Mouse (Mus musculus) T-cell, adult 2 months (primary cell): ENCODE results near the gene Dnajb7.

Source experiments
- DNase-seq: peaks from one replicate; pipeline ENCODE4 v3.0.0; 2022; ENCODE audit warnings: low spot score

Gene Dnajb7

DNA sequence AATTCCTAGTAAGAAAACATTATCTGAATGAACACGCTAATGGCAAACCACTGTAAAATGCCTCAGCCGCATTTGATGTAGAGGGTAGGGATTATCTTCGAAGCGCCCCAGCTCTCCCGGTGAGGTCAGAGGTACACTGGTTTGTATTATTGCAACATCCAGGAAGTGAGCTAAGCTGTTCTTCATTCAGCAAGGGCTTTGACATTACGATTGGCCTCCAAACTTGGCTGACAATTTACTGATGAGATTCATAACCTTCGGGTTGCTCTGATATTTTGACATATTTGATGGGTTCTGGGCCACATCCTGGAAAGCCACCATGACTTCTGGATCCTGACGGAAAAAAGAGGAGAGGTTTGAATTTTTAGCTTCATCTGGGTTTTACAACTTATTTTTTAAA is 42.9 kb downstream of the Dnajb7 start:
- DNase-seq, result no peak

DNA sequence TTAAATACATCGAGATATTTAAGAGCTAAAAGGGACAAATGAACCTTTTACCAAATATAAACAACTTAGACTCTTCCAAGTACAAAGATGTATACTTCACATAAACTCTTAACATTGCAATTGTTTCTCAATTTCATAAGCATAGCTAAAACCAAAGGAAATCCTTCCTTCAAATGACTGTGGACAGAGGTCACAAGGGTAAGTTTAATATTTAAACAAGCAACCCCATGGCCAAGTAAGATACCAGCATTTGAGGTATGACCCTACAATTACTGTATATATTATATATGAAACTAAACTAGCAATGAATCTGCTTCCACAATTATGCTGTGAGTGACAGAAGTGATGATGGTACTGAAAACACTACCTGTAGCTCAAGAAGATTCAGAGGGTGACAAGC is 43.8 kb downstream of the Dnajb7 start:
- no peak for DNase-seq

DNA sequence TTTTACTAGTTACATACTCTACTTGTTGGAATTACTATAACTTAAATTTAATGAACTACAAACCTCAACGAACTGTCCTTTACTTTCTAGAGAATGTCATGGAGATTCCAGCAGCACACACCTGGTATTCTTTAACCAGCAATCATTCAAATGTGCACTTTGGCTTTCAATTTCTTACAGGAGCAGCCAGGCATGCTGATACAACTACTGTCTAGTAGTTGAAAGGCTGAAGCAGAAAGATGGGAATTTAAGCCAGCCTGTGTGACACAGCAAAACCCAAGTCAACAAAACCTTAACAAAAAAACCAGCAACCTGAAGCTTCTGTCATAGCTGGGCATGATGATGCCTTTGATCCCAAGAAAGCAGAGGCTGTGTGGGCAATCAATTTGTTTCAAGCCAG is 45.6 kb downstream of the Dnajb7 start:
- DNase-seq, result no peak

DNA sequence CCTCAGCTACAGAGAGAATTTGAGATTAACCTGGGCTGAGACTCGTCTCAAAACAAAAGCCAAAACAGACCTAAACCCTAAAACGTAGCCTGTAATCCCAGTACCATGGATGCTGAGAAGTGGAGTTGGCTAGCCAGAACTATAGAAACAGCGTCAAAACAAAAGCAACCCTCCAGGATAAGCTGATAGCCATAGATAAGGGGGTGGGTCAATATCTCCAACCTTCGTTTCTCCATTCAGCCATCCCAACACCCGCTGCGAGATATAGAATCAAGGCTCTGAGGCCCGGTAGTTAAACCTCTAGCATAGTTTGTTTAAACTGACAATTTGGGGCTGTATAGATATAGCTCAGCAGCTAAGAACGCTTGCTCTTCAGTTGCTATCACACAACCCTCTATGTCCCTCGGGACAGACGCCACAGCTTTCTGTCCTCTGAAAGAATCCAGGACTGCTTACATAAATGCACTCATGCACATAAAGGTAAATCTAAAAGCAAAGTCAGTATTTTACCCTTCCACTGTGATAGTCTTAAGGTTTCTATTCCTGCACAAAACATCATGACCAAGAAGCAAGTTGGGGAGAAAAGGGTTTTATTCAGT is 46.6 kb downstream of the Dnajb7 start:
- no peak for DNase-seq

DNA sequence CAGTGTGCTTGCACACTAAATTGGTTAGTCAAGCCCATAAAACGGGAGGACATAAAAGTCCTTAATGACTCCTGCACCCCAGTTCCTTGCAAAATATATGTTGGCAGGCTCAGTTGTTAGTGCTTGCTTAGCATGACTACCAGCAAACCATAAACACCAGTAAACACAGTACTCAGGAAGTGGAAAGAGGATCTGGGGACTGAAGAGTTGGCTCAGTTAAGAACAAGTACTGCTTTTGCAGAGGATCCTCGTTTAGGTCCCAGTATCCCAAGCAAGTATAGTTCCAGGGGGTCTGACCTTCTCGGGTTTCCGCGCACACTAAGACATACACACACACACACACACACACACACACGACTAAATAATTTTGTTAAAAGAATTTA is 47.1 kb downstream of the Dnajb7 start:
- DNase-seq, result no peak

DNA sequence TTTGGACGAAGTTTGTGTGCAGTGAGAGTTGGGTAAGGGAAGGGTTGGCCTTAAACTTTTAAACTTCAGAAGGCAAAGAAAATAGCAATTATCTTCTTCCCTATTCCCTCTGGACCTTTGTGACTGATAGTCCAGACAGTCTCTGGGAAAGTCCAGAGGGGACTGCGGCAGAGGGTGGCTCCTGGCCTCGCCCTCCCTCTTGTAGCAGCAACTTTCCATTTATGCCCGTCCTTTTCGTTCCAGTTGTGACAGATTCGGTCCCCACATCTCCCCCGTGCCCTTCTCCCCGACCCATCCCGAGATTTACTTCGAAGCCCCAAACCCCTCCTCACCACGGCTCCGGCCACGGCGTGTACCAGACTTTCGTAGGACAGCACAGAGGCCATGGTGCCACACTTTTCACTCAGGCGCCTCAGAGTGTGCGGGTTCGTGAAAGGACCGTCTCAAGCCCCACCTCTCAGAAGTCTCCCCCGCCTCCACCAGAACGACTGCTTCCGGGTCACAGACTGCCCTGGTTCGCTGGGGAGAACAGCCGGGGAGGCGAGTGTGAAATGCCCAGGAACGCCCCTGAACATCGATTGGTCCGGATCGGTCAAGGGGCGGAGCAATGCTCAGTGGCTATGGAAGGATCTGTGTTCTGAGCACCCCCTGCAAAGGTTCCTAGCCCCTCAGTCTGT is 47.6 kb downstream of the Dnajb7 start, which contains the start of gene Slc25a17:
Gene Slc25a17, minus strand, starts transcription at position 468 of the 677 bp plus-strand sequence.
- DNase-seq, result peak; percentile 95

DNA sequence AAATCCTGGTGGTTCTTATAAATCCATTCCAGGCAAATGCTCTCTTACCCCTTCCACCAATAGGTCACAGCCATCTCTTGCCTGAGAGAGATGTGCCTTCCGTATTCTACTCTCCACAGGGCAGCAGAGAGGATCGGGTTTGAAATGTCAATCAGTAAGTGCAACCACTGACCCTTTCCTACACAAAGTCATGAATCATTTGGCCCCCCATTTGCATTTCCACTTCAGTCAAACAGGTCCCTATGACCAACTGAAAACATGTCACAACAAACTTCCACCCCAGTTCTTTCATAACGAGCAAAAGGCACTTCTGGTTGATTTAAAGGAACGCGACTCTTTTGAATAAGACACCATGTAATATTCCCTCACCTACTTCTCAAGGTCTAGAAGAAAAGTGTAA is 48.7 kb downstream of the Dnajb7 start:
- no peak for DNase-seq

DNA sequence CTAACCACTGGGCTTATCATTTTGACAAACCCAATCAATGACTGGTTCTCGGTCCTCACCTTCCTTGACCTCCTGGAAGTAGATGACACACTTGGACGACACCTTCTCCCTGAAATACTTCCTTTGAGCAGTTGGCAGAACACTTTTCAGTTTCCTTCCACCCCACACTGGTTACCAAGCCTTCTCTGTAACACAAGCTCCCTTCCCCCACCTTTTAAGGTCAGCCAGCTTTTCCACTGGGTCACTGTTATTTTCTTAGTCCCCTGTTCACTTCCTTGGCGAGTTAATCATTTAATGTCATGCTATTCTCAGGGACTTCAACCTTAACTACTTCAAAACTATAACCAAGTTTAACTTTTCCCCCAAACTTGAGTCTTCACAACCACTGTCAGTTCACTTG is 49.2 kb downstream of the Dnajb7 start:
- DNase-seq, result no peak

DNA sequence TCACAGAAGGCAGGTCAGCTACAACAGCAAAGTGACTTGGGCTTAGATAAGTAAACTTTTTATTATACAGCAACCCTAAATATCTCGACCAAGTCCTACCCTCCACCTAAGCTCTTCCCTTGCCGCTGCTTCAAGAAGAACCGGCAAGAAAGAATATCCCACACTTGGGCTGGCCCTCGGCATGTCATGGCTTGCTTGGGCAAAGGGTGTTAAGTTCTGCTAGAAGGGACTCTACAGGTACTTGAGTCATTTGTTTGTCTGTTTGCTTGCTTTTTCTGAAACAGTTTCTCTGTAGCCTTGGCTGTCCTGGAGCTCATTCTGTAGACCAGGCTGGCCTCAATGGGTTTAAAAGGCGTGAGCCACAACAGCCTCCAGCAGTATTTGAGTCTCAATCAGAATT is 51.2 kb downstream of the Dnajb7 start:
- no peak for DNase-seq
